In the genomic region with DNA sequence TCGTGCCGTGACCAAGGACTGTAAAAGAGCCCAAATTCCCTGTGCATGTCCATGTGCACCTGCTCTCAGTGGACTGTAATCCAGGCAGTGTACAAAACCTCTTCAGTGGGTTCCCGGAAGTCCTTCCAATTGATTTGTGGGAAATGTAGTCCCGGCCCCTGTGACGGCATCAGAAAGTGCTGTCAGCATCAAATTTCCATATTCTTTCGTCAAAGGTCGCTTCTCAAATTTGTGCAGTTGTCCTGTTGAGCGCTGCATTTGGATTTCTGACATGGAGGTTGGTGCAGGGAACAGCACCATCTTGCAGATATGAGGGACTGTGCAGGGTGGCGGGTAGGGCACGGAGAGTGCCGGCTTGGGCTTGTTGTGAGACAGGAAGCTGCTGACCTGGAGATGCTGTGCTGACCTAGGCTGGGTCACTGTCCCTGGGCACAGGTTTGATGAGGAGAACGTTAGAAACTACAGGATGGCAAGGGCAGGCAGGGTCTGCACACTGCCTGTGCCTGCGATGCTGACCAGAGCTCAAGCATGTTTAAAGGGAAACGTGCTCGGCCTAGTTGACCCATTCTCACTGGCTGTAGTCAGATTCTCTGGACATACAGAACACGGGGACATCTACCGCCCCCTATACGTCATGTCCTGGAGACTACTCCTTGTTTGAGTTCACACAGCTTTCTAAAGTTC, we compare ENCODE assay signal across 7 mouse cellular contexts. TPM values are rescaled to one million over a fixed set of nuclear protein-coding genes. Genes with fewer than 3 reads are reported as not detected.
DNase-seq lines count a peak whose midpoint lies in the region; ATAC-seq lines count a peak whose summit lies in the region.

No protein-coding gene starts in this region.

- peak; percentile 98 for ATAC-seq in inflammation-experienced regulatory T-cells, adult 6 months
- ATAC-seq in megakaryocyte-erythroid progenitor cell, adult 5-6 weeks (replicated peaks; ENCODE audit: low FRiP score, low TSS enrichment, poor library complexity, severe bottlenecking): peak; percentile 98

- intact Hi-C loops in left cerebral cortex, postnatal 10 days (cut with DNase I): loop anchor here (2.0 kb wide), 1 partner anchor 45 kb away; the partner anchor contains the start of gene Rsl1

- DNase-seq in adipocyte (ENCODE audit: low spot score): peak; percentile 86
- peak; percentile 86 for DNase-seq in embryo, embryonic 10 days (ENCODE audit: low spot score)
- peak; percentile 63 for DNase-seq in gastrocnemius, postnatal 10 days
- peak; percentile 84 to 89 for DNase-seq in left cerebral cortex, postnatal 10 days (ENCODE audit: extremely low spot score in 1 of 2, low spot score in 2 of 2)
- peak; percentile 89 for DNase-seq in right cerebral cortex, postnatal 25 days

RNA-seq across cellular contexts. Expression of gene Zfp759, which starts 6.7 kb away (rescaled TPM):
- total RNA-seq in gastrocnemius, postnatal 10 days (2021): 1 to 10 TPM; 3.6 TPM
- 1 to 10 TPM; 1.9 to 2.6 (median 2.0) TPM for polyA plus RNA-seq in inflammation-experienced regulatory T-cells, adult 6 months (2017; shearing (Covaris generic))
- 10 to 100 TPM in 1 of 2 experiments, 1 to 10 TPM in 1; 9.2 to 11.4 TPM for total RNA-seq in left cerebral cortex, postnatal 10 days (2021)
- 2.2 and 6.3 TPM in 2 replicates for total RNA-seq in megakaryocyte-erythroid progenitor cell, adult 5-6 weeks (2014; fragmentation: Nextera tagmentation)
- total RNA-seq in megakaryocyte-erythroid progenitor cell, adult 5-6 weeks (2017): 3.7 and 5.6 TPM in 2 replicates

RNA-seq across cellular contexts. Expression of gene Rslcan18, which starts 12.1 kb away (rescaled TPM):
- total RNA-seq in gastrocnemius, postnatal 10 days (2021): under 1 TPM; 0.38 to 0.56 TPM
- under 1 TPM in 2 of 3 experiments, not detected in 1; 0.44 to 0.50 TPM for polyA plus RNA-seq in inflammation-experienced regulatory T-cells, adult 6 months (2017; shearing (Covaris generic))
- not detected for total RNA-seq in left cerebral cortex, postnatal 10 days (2021)
- total RNA-seq in megakaryocyte-erythroid progenitor cell, adult 5-6 weeks (2014; fragmentation: Nextera tagmentation): 0.22 and 2.1 TPM in 2 replicates
- total RNA-seq in megakaryocyte-erythroid progenitor cell, adult 5-6 weeks (2017): 0.15 and 0.99 TPM in 2 replicates

RNA-seq across cellular contexts. Expression of gene Gm28557, which starts 19.8 kb away (rescaled TPM):
- total RNA-seq in gastrocnemius, postnatal 10 days (2021): 1 to 10 TPM; 1.1 to 2.1 TPM
- polyA plus RNA-seq in inflammation-experienced regulatory T-cells, adult 6 months (2017; shearing (Covaris generic)): 1 to 10 TPM; 3.7 to 5.5 (median 4.8) TPM
- total RNA-seq in left cerebral cortex, postnatal 10 days (2021): 1 to 10 TPM; 1.2 to 1.7 TPM
- total RNA-seq in megakaryocyte-erythroid progenitor cell, adult 5-6 weeks (2014; fragmentation: Nextera tagmentation): 3.1 and 6.2 TPM in 2 replicates
- 5.3 and 6.3 TPM in 2 replicates for total RNA-seq in megakaryocyte-erythroid progenitor cell, adult 5-6 weeks (2017)

RNA-seq across cellular contexts. Expression of gene Zfp708, which starts 30.4 kb away (rescaled TPM):
- total RNA-seq in gastrocnemius, postnatal 10 days (2021): 1 to 10 TPM; 1.5 to 1.6 TPM
- 1 to 10 TPM; 3.4 to 7.7 (median 5.8) TPM for polyA plus RNA-seq in inflammation-experienced regulatory T-cells, adult 6 months (2017; shearing (Covaris generic))
- 1 to 10 TPM; 3.0 TPM for total RNA-seq in left cerebral cortex, postnatal 10 days (2021)
- total RNA-seq in megakaryocyte-erythroid progenitor cell, adult 5-6 weeks (2014; fragmentation: Nextera tagmentation): 3.4 and 6.3 TPM in 2 replicates
- total RNA-seq in megakaryocyte-erythroid progenitor cell, adult 5-6 weeks (2017): 2.0 and 4.7 TPM in 2 replicates

RNA-seq across cellular contexts. Expression of gene Rsl1, which starts 44.8 kb away (rescaled TPM):
- total RNA-seq in gastrocnemius, postnatal 10 days (2021): 1 to 10 TPM; 1.4 to 2.1 TPM
- polyA plus RNA-seq in inflammation-experienced regulatory T-cells, adult 6 months (2017; shearing (Covaris generic)): 10 to 100 TPM; 17.0 to 23.5 (median 21.8) TPM
- total RNA-seq in left cerebral cortex, postnatal 10 days (2021): 1 to 10 TPM; 4.8 to 7.8 TPM
- total RNA-seq in megakaryocyte-erythroid progenitor cell, adult 5-6 weeks (2014; fragmentation: Nextera tagmentation): 0.25 and 2.0 TPM in 2 replicates
- 1.8 and 5.6 TPM in 2 replicates for total RNA-seq in megakaryocyte-erythroid progenitor cell, adult 5-6 weeks (2017)

Comparison
In these comparisons a context has a peak if more than half of its experiments do, and no peak if none do; other contexts are left out.
1. Peak in every context shown above with its lines: DNase-seq and ATAC-seq.